Mouse (Mus musculus) left cerebral cortex, postnatal 14 days (tissue): ENCODE measurements around the gene Trim39. TPM values are rescaled to one million over a fixed set of nuclear protein-coding genes. Genes with fewer than 3 reads are reported as not detected.
"Not testable (repeated sequence)": the region's sequence is repeated elsewhere in the genome, so short reads cannot be mapped to it uniquely, and the experiment has no call there.

Experiments used
- DNase-seq, 2 experiments: peaks; one replicate each; pipeline ENCODE4 v3.0.0; 2021 to 2022; ENCODE audit warnings: low spot score in 2 of 2, mixed read lengths in 1 of 2
- intact Hi-C: fragments of 180-260 bp; cut with DNase I; formaldehyde crosslinking; loops from one replicate; pipeline ENCODE4 v1.15.1; 2025
- total RNA-seq, 2 experiments: library from RNA; stranded (reverse); gene quantifications; 2 replicates each; pipeline ENCODE4 v1.2.3; 2021

The Trim39 gene
- total RNA-seq, 2 experiments from 2014 or later: 20.0 to 20.2 TPM

DNA sequence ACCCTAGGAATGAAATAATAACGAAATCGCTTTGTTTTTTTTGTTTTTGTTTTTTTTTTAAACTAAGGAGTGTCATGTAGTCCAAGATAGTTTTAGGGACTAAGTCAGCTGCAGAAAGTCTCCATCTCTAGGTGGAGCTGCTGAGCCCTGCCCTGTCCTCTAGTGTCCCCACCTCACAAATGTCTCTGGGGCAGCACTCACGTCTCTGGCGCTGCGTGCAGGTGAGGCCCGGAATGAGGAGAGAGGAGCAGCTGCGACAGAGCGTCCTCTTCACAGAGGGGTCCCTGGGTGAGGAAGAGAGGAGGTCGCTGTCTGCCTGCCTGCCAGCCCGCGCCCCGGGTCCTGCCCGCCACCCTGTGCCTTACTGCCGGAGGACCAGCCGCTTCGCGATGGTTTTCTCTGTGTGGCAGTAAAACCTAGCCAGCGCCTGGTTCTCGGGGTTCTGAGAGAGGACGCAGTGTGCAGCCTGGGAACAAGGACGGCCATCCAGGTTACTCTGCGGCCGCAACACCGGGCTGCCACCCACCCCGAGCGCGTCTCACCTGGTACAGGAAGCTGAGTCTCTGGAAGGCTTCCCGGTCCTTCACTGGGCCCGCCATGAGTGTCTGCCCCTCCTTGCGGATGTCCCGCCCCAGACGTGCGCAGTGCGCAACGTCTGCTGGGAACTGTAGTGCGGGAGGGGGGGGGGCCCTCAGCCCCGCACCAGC lies 14.7 kb downstream of the Trim39 start:
- peak; percentile 78 to 84 for DNase-seq
- intact Hi-C loops: loop anchor here (10.0 kb wide), 1 partner anchor 333 kb away; no protein-coding TSS in a partner anchor

DNA sequence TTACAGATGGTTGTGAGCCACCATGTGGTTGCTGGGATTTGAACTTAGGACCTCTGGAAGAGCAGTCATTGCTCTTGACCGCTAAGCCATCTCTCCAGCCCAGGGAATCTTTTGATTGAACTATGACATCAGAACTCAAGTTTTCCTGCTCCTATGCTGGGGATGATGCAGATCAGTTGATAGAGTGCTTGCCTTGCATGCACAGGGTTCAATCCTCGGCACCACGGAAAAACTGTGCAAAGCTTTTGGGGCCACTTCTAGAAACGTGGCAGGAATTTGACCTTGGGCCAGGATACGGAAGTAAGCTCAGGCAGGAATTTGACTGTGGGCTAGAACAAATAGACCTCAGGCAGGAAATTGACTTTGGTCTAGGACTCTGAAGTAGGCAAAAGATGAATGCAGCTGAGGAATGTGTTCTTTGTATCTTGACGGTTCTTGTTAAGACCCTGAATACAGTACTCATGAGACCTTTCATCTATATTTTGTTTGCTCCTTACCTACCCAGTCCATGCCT lies 18.9 kb downstream of the Trim39 start:
- intact Hi-C loops: loop anchor here (10.0 kb wide), 1 partner anchor 328 kb away; no protein-coding TSS in a partner anchor
- no peak for DNase-seq

GRCm38 (mm10) chr17:36252250-36252876 lies 19.7 kb downstream of the Trim39 start:
- intact Hi-C loops: loop anchor here (10.0 kb wide), 1 partner anchor 328 kb away; no protein-coding TSS in a partner anchor
- no peak for DNase-seq

DNA sequence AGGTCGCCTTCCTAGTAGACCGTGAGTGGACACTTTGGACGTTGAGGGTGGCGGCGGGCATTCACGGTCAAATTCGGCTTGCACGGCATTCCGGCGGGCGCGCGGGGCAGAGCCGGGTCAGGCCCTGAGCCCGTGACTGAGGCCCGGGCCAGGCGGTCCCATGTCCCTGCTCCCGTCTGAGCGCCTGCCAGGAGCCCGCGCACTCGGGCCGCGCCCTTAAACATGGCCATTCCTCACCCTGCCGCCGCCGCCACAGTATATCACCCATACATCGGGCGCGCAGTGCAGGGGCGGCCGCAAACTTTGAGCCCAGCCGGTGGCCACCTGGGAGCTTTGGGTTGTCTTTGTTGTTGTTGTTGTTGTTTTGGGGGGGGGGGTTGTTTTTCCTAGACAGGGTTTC lies 23.2 kb downstream of the Trim39 start:
- no peak for DNase-seq
- intact Hi-C loops: no loop called here

DNA sequence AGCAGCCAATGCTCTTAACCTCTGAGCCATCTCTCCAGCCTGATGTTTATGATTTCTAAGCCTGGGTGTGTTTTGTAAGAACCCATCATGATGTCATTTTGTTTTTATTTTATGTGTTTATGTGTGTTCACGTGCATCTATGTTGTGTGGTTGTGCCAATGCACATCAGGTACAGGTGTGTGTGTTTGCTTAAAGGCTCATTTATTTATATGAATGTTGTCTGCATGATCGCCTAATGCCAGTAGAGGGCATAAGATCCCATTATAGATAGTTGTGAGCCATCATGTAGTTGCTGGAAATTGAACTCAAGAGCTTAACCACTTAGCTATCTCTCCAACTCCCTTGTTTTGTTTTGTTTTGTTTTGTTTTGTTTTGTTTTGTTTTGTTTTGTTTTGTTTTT lies 26.3 kb downstream of the Trim39 start:
- intact Hi-C loops: no loop called here
- no peak for DNase-seq

DNA sequence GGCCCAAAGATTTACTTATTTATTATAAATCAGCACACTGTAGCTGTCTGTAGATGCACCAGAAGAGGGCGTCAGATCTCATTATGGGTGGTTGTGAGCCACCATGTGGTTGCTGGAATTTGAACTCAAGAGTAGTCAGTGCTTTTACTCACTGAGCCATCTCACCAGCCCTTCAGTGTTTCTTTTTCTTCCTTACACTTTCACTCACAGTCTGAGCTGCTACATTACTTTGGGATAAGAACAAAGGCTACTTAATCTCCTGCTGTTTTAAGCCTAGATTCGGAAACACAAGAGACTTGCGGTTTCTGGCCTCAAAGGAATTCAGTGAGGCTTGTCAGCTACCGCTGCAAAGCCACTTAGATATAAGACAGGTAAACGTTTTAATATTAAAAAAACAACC lies 28.0 kb downstream of the Trim39 start:
- intact Hi-C loops: no loop called here
- no peak for DNase-seq

DNA sequence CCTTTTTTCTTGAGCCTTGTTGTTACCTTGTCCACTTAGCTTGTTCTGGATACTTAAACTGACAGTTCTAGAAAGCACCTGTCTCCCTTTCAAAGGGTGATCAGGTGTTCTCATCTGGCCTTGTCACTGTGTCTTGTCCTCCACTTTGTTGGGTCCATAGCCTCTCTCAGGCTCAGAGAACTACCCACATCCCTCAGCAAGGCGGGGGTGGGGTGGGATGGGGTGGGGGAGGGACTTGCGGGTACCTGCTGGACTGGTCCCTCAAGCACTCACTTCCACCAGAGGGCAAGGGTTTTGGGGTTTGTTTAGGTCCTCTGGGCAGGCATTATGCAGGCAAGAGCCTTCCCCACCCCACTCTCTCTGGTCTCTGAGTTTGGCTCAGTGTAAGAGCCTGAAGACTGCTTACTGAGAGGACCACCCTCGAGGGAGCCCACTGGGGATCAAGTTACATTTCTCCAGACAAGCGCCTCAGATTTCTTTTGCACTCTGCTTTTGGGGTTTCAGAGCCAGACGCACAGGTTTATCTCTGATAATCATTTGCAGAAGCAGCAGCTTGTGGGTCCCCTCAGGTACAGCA lies 31.3 kb downstream of the Trim39 start:
- no peak for DNase-seq
- intact Hi-C loops: no loop called here

DNA sequence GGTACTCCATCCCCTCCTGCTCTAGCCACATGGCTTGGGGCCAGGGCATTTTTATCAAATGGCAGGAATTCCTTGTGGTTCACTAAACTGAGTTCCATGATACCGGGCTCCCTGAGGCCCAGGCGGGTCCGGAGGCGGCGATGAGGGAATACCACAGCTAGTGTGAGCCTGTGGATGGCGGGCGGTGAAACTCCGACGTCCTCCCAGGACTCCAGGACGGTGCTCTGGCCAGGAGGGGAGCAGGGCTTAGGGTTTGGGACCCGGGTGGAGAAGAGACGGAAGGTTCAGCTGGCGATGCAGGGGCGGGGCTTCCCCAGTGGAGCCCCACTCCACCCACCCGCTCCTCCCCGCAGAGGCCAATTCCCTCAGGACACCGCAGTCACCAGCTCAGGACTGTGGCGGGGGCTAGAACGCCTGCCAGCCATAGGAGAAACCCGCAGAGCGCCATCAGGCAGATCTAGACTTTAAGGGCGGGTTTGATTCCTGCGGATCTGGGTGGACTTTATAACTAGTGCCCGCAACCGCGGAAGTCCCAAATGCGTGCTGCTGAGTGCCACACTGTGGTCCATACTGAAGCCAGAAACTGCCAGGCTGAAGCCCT lies 34.6 kb downstream of the Trim39 start:
- intact Hi-C loops: no loop called here
- DNase-seq: no peak

GRCm38 (mm10) chr17:36235300-36235699 lies 36.7 kb downstream of the Trim39 start:
- intact Hi-C loops, DNase-seq: not testable (repeated sequence)

GRCm38 (mm10) chr17:36233572-36233971 lies 38.5 kb downstream of the Trim39 start:
- no peak for DNase-seq
- intact Hi-C loops: no loop called here

- intact Hi-C loops: no loop called here
- peak; percentile 58 to 66 for DNase-seq
Observed at GRCm38 (mm10) chr17:36231318-36231717, 40.7 kb downstream of the Trim39 start.

DNA sequence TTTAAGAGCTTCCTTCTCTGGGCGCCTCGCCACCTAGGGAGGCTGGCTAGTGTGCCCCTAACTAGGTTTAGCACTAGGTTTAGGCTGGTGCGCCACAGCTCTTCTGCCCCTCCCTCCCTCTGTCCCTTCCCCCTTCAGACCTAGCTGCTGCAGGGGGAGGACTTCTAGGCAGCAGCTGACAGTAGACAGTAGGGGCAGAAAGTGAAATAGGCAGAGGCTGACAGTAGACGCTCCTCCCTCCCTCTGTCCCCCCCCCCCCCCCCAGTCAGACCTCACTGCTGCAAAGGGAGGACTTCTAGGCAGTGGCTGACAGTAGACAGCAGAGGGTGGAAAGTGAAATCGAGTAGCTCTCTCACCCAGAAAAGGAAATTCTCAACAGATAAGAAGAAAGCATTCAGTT lies 43.0 kb downstream of the Trim39 start:
- intact Hi-C loops: no loop called here
- no peak for DNase-seq

GRCm38 (mm10) chr17:36226921-36227320 lies 45.1 kb downstream of the Trim39 start:
- no peak for DNase-seq
- intact Hi-C loops: no loop called here

GRCm38 (mm10) chr17:36225231-36225824 lies 46.7 kb downstream of the Trim39 start:
- intact Hi-C loops: no loop called here
- peak in 1 of 2 experiments; percentile 14 for DNase-seq

- intact Hi-C loops: no loop called here
- DNase-seq: no peak
Observed at GRCm38 (mm10) chr17:36224451-36224850, 47.6 kb downstream of the Trim39 start.

DNA sequence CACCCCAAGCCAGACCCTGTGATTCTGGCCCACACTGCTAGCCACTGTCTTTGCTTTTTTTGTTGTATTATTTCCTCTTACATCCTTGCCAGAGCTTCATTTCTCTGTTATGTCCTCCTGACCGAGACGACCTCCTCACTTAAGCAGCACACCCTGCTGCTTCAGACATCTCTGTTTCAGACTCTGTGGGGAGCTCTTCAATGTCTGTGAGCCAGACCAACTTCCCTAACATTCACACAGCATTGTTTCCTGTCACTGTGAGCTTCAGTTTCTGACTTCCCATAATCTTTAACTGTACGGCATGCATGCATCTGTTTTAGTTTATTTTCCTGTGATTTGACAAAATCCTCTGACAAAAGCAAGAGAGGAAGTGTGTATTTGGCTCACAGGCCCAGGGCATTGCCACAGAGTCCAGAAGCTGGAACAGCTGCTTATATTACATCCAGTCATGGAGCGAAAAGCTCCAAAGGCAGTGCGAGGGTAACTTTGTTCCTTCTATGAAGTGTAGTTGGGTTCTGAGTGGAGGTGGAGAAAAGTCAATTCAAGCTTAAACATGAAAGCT lies 53.4 kb downstream of the Trim39 start:
- no peak for DNase-seq
- intact Hi-C loops: no loop called here

DNA sequence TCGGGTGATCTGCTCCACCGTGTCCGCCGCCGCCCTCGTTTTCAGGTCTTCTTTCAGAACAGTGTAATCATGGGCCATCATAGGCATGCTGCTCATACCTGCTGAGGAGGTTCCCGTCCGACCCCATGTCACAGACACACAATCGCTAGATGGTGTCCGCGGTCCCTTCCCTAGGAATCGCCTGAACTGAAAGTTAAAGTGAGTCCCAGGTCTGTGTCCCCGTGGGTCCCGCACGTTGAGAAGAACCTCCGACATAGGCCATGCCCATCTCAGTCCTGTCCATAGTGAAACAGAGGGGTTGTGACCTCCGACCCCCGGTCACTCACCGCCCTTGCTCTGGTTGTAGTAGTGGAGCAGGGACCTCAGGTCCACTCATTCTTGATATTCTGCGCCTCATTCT lies 56.5 kb downstream of the Trim39 start:
- intact Hi-C loops: no loop called here
- no peak for DNase-seq
